Mouse (Mus musculus) spleen, adult 2 months (tissue): Measurements from ENCODE around the gene Pdyn. TPM values are rescaled to one million over a fixed set of nuclear protein-coding genes. Genes with fewer than 3 reads are reported as not detected.

Experiments used
- DNase-seq, 2 experiments: peaks; one replicate each; pipeline versions ENCODE4 v3.0.0 to v3.0.0-alpha.2; 2012 to 2021; ENCODE audit warnings: low spot score in 2 of 2, low read depth in 1 of 2
- H3K27ac ChIP-seq: fragments of 200-500 bp; 2 replicates; pipeline ENCODE4 v1.5.1; 2012; ENCODE audit warnings: low read length, inconsistent platforms; ENCODE audit not compliant: insufficient read depth
- H3K27me3 ChIP-seq: fragments of 200-500 bp; 2 replicates; pipeline ENCODE4 v1.6.1; 2012; ENCODE audit warnings: mild to moderate bottlenecking, moderate library complexity, low read length, inconsistent platforms; ENCODE audit not compliant: control insufficient read depth, insufficient read depth
- H3K36me3 ChIP-seq: fragments of 200-500 bp; 2 replicates; pipeline ENCODE4 v1.6.1; 2012; ENCODE audit warnings: mild to moderate bottlenecking, low read length, inconsistent platforms; ENCODE audit not compliant: control insufficient read depth, insufficient read depth
- H3K4me1 ChIP-seq: fragments of 200-500 bp; 2 replicates; pipeline ENCODE4 v1.6.1; 2011; ENCODE audit warnings: inconsistent platforms; ENCODE audit not compliant: control insufficient read depth, insufficient read depth, insufficient read length
- H3K4me3 ChIP-seq: fragments of 200-500 bp; 2 replicates; pipeline ENCODE4 v1.5.1; 2011; ENCODE audit warnings: mild to moderate bottlenecking, inconsistent platforms; ENCODE audit not compliant: insufficient read depth, insufficient read length; ENCODE audit errors: extremely low read depth
- CTCF ChIP-seq: fragments of 200-500 bp; IDR thresholded peaks from 2 replicates; pipeline ENCODE4 v1.5.1; 2011; ENCODE audit warnings: mild to moderate bottlenecking, inconsistent platforms; ENCODE audit not compliant: insufficient read depth, insufficient read length, insufficient replicate concordance; ENCODE audit errors: extremely low read depth
- POLR2A ChIP-seq: fragments of 200-500 bp; IDR thresholded peaks from 2 replicates; pipeline ENCODE4 v1.6.1; 2011; ENCODE audit warnings: low read depth, low read length, inconsistent platforms
- WGBS: fragments of 180-500 bp; shearing (Covaris S2); methylation state at CpG from one replicate; pipeline ENCODE4 v1.1.7; 2018; 5-methylcytosine and 5-hydroxymethylcytosine counted together
- polyA plus RNA-seq: library from polyadenylated mRNA; depleted of rRNA; stranded (reverse); fragments of >200 nt; gene quantifications from 2 replicates; pipeline ENCODE4 v1.2.3, GENCODE M21; 2012; rRNA removed

Pdyn gene
- polyA plus RNA-seq, 1 experiment: not detected

GRCm38 (mm10) chr2:129658796-129659195 lies 40.8 kb downstream of the Pdyn start:
- no peak overlapping the region for H3K4me3 ChIP-seq
- 94% methylated on average over 4 of the region's 4 CpGs for WGBS
- no peaks in the 10 kb centered on the region for H3K4me1 ChIP-seq
- H3K36me3 ChIP-seq: no peaks in the 10 kb centered on the region
- H3K27ac ChIP-seq: no peak overlapping the region
- no peak for TF ChIP-seq POLR2A
- TF ChIP-seq CTCF: no peak
- H3K27me3 ChIP-seq: no peaks in the 10 kb centered on the region
- DNase-seq: no peak

GRCm38 (mm10) chr2:129655033-129655432 lies 44.6 kb downstream of the Pdyn start:
- DNase-seq: no peak
- Histone ChIP-seq H3K27ac (no peak overlapping the region), H3K36me3 (no peaks in the 10 kb centered on the region), H3K4me1 (no peaks in the 10 kb centered on the region), H3K4me3 (no peak overlapping the region), H3K27me3 (no peaks in the 10 kb centered on the region)
- WGBS: 94% methylated on average over 4 of the region's 4 CpGs
- TF ChIP-seq POLR2A (no peak), CTCF (no peak)

GRCm38 (mm10) chr2:129654233-129654950 lies 45.3 kb downstream of the Pdyn start:
- no peak for TF ChIP-seq POLR2A
- no peak for TF ChIP-seq CTCF
- no peak overlapping the region for H3K27ac ChIP-seq
- WGBS: 90% methylated on average over 4 of the region's 4 CpGs
- DNase-seq: no peak
- H3K4me3 ChIP-seq: no peak overlapping the region
- no peaks in the 10 kb centered on the region for H3K4me1 ChIP-seq
- H3K36me3 ChIP-seq: no peaks in the 10 kb centered on the region
- H3K27me3 ChIP-seq: no peaks in the 10 kb centered on the region

GRCm38 (mm10) chr2:129653632-129654031 lies 46.0 kb downstream of the Pdyn start:
- WGBS: 89% methylated on average over 2 of the region's 2 CpGs

GRCm38 (mm10) chr2:129652616-129653015 lies 47.0 kb downstream of the Pdyn start:
- no peaks in the 10 kb centered on the region for H3K36me3 ChIP-seq
- 24% methylated on average over 4 of the region's 4 CpGs for WGBS

More at GRCm38 (mm10) chr2:129653632-129654031, 46.0 kb downstream of the Pdyn start:
- H3K4me1 ChIP-seq: no peaks in the 10 kb centered on the region
- no peak for TF ChIP-seq CTCF
- TF ChIP-seq POLR2A: no peak
- H3K36me3 ChIP-seq: no peaks in the 10 kb centered on the region
- H3K27ac ChIP-seq: no peak overlapping the region
- DNase-seq: no peak
- no peak overlapping the region for H3K4me3 ChIP-seq
- H3K27me3 ChIP-seq: no peaks in the 10 kb centered on the region

More at GRCm38 (mm10) chr2:129652616-129653015, 47.0 kb downstream of the Pdyn start:
- H3K27me3 ChIP-seq: no peaks in the 10 kb centered on the region
- no peak overlapping the region for H3K27ac ChIP-seq
- H3K4me1 ChIP-seq: no peaks in the 10 kb centered on the region
- H3K4me3 ChIP-seq: no peak overlapping the region
- no peak for DNase-seq
- TF ChIP-seq CTCF: no peak
- TF ChIP-seq POLR2A: no peak

Other genes with a start within 250 kb of the Pdyn start
- gene F830045P16Rik, start 163.2 kb downstream of the Pdyn start, polyA plus RNA-seq: 0.07 TPM in 1 of 2 replicates, not detected in the other
- 143 and 145 TPM in 2 replicates for gene Sirpa, start 107.0 kb downstream of the Pdyn start, polyA plus RNA-seq
- gene Stk35, start 100.7 kb upstream of the Pdyn start, polyA plus RNA-seq: 8.9 and 10.9 TPM in 2 replicates